Mouse (Mus musculus) mesoderm, embryonic 11.5 days (tissue): ENCODE measurements at regions not wholly inside any gene's neighbourhood (a gene's known extent, or its start where the extent isn't known, plus 50 kb on each side); places are given as distances from the start of the nearest gene placed in this dataset.

ENCODE experiments used
- DNase-seq: peaks from one replicate; pipeline ENCODE4 v3.0.0-alpha.2; 2012; ENCODE audit warnings: low read depth, low spot score

GRCm38 (mm10) chr6:59713004-59713403 lies 286.9 kb upstream of the Gprin3 start:
- no peak for DNase-seq

DNA sequence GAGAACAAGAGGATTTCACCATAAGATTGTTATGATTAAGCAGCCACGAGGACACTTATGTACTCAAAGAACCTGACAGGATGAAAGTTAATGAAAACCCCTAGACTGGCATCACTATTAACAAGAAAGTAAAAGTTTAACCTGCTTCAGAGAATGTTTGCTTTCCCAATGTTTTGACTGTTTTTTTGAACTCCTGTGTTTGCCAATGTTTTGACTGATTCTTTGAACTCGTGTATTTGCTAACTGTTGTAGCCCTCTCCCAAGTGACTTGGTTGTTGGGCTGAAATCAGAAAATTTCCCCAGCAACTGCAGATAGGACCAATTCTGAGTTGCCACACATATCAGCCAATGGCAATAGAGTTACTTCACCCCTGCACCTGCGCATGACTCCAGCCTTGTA lies 258.9 kb upstream of the Gprin3 start:
- DNase-seq = no peak

GRCm38 (mm10) chr6:59667356-59667755 lies 241.3 kb upstream of the Gprin3 start:
- DNase-seq = peak; percentile 2
